Mouse (Mus musculus) urinary bladder, postnatal 14 days (tissue): ENCODE measurements around the gene Gpc3.
A peak's percentile ranks its signal among the peaks of the same experiment; 100 is the strongest.

ENCODE experiments used
- DNase-seq: peaks from one replicate; pipeline ENCODE4 v3.0.0; 2021; ENCODE audit warnings: low spot score

Gene Gpc3

GRCm38 (mm10) chrX:52613328-52614030 is at the start of gene Gpc3:
Gene Gpc3 (minus strand): TSS chrX:52613950.
- DNase-seq = peak; percentile 67

GRCm38 (mm10) chrX:52651975-52652374 is 38.2 kb upstream of the Gpc3 start:
- DNase-seq = peak; percentile 50

GRCm38 (mm10) chrX:52651472-52651948 is 37.8 kb upstream of the Gpc3 start:
- no peak for DNase-seq

GRCm38 (mm10) chrX:52648910-52649785 is 35.4 kb upstream of the Gpc3 start:
- no peak for DNase-seq

- DNase-seq = no peak
Observed at GRCm38 (mm10) chrX:52644393-52644792, 30.6 kb upstream of the Gpc3 start.

- no peak for DNase-seq
Observed at GRCm38 (mm10) chrX:52643350-52643749, 29.6 kb upstream of the Gpc3 start.

GRCm38 (mm10) chrX:52642126-52642525 is 28.4 kb upstream of the Gpc3 start:
- DNase-seq = no peak

- no peak for DNase-seq
Observed at GRCm38 (mm10) chrX:52637419-52637818, 23.7 kb upstream of the Gpc3 start.

- no peak for DNase-seq
Observed at GRCm38 (mm10) chrX:52633976-52634375, 20.2 kb upstream of the Gpc3 start.

GRCm38 (mm10) chrX:52632688-52633324 is 19.1 kb upstream of the Gpc3 start:
- DNase-seq = no peak

GRCm38 (mm10) chrX:52626963-52627716 is 13.4 kb upstream of the Gpc3 start:
- no peak for DNase-seq

GRCm38 (mm10) chrX:52617813-52618212 is 4.1 kb upstream of the Gpc3 start:
- no peak for DNase-seq

GRCm38 (mm10) chrX:52616152-52616551 is 2.4 kb upstream of the Gpc3 start:
- DNase-seq = no peak

GRCm38 (mm10) chrX:52614031-52614381 is 256 bp upstream of the Gpc3 start:
- no peak for DNase-seq

GRCm38 (mm10) chrX:52612806-52613205 is 944 bp downstream of the Gpc3 start:
- DNase-seq = no peak

- DNase-seq = peak; percentile 3
Observed at GRCm38 (mm10) chrX:52611987-52612670, 1.6 kb downstream of the Gpc3 start.

- peak; percentile 3 for DNase-seq
Observed at GRCm38 (mm10) chrX:52611541-52611940, 2.2 kb downstream of the Gpc3 start.

- no peak for DNase-seq
Observed at GRCm38 (mm10) chrX:52603143-52603542, 10.6 kb downstream of the Gpc3 start.

GRCm38 (mm10) chrX:52599246-52599645 is 14.5 kb downstream of the Gpc3 start:
- no peak for DNase-seq

GRCm38 (mm10) chrX:52587671-52588070 is 26.1 kb downstream of the Gpc3 start:
- no peak for DNase-seq

- DNase-seq = no peak
Observed at GRCm38 (mm10) chrX:52559995-52560394, 53.8 kb downstream of the Gpc3 start.
